Mouse (Mus musculus): ENCODE data around the gene Rcc1l. TPM values are rescaled to one million over a fixed set of nuclear protein-coding genes. Genes with fewer than 3 reads are reported as not detected.

Gene Rcc1l
- polyA plus RNA-seq (2015; fragmentation: Nextera tagmentation; extraction: Ambion mirVana), result 23.6 and 24.1 TPM in 2 replicates

- H3K36me3 ChIP-seq (ENCODE audit: control insufficient read depth, insufficient read depth), result no peaks in the 10 kb centered on the region
- peak within 1 kb of the TSS; percentile 87 for H3K4me3 ChIP-seq (replicated peaks; ENCODE audit: low read length)
- under 1% methylated on average over 72 of the region's 72 CpGs for WGBS
- H3K4me2 ChIP-seq (ENCODE audit: low read length), result peak within 1 kb of the TSS; percentile 86
- peak within 1 kb of the TSS; percentile 38 for H3K27ac ChIP-seq (ENCODE audit: low read length)
- no peaks in the 10 kb centered on the region for H3K27me3 ChIP-seq (replicated peaks; ENCODE audit: control insufficient read depth, insufficient read depth, low read length)
- peaks cover 12% of the 10 kb centered on the region for H3K4me1 ChIP-seq (replicated peaks; ENCODE audit: control insufficient read depth, insufficient read depth, low read length)
- ATAC-seq, result peak; percentile 92
- H3K9ac ChIP-seq (replicated peaks; ENCODE audit: low read depth, low read length), result peak within 1 kb of the TSS; percentile 61
- no peaks in the 10 kb centered on the region for H3K9me3 ChIP-seq (ENCODE audit: control insufficient read depth, low read length)
Observed at GRCm38 (mm10) chr5:134176169-134176881, at the start of gene Rcc1l. Rcc1l (minus strand) TSS chr5:134176774.

- Histone ChIP-seq H3K9me3 (ENCODE audit: control insufficient read depth, low read length) (no peaks in the 10 kb centered on the region), H3K4me3 (replicated peaks; ENCODE audit: low read length) (no peak overlapping the region), H3K27ac (ENCODE audit: low read length) (no peak overlapping the region), H3K4me2 (ENCODE audit: low read length) (no peak overlapping the region), H3K27me3 (replicated peaks; ENCODE audit: control insufficient read depth, insufficient read depth, low read length) (peaks cover 4% of the 10 kb centered on the region; the same call in 1 of the 2 replicates), H3K36me3 (ENCODE audit: control insufficient read depth, insufficient read depth) (no peaks in the 10 kb centered on the region), H3K9ac (replicated peaks; ENCODE audit: low read depth, low read length) (no peak overlapping the region), H3K4me1 (replicated peaks; ENCODE audit: control insufficient read depth, insufficient read depth, low read length) (peaks cover 5% of the 10 kb centered on the region; the same call in 1 of the 2 replicates)
- ATAC-seq, result no peak
- 82% methylated on average over 30 of the region's 30 CpGs for WGBS
Observed at GRCm38 (mm10) chr5:134225110-134225901, 48.7 kb upstream of the Rcc1l start.

GRCm38 (mm10) chr5:134221708-134222150, 45.2 kb upstream of the Rcc1l start:
- no peaks in the 10 kb centered on the region for H3K9me3 ChIP-seq (ENCODE audit: control insufficient read depth, low read length)
- H3K27ac ChIP-seq (ENCODE audit: low read length), result no peak overlapping the region
- peak overlapping the region; percentile 21 for H3K4me3 ChIP-seq (replicated peaks; ENCODE audit: low read length)
- no peak for ATAC-seq
- peak overlapping the region; percentile 44 for H3K4me2 ChIP-seq (ENCODE audit: low read length)
- H3K9ac ChIP-seq (replicated peaks; ENCODE audit: low read depth, low read length), result peak overlapping the region; percentile 25; the same call in 1 of the 2 replicates
- 3% methylated on average over 36 of the region's 36 CpGs for WGBS
- peaks cover 4% of the 10 kb centered on the region; the same call in 1 of the 2 replicates for H3K27me3 ChIP-seq (replicated peaks; ENCODE audit: control insufficient read depth, insufficient read depth, low read length)
- 0 out of 2 replicates have a peak, but pooled peaks cover 2% of the 10 kb centered on the region for H3K36me3 ChIP-seq (ENCODE audit: control insufficient read depth, insufficient read depth)
- H3K4me1 ChIP-seq (replicated peaks; ENCODE audit: control insufficient read depth, insufficient read depth, low read length), result peaks cover 5% of the 10 kb centered on the region; the same call in 1 of the 2 replicates

GRCm38 (mm10) chr5:134221278-134221677, 44.7 kb upstream of the Rcc1l start:
- WGBS, result 46% methylated on average over 4 of the region's 4 CpGs
- ATAC-seq, result no peak
- no peak overlapping the region for H3K27ac ChIP-seq (ENCODE audit: low read length)

GRCm38 (mm10) chr5:134217900-134218299, 41.3 kb upstream of the Rcc1l start:
- Histone ChIP-seq H3K27ac (ENCODE audit: low read length) (no peak overlapping the region), H3K4me3 (replicated peaks; ENCODE audit: low read length) (no peak overlapping the region), H3K4me2 (ENCODE audit: low read length) (no peak overlapping the region), H3K9me3 (ENCODE audit: control insufficient read depth, low read length) (no peaks in the 10 kb centered on the region), H3K36me3 (ENCODE audit: control insufficient read depth, insufficient read depth) (peaks cover 4% of the 10 kb centered on the region; the same call in 1 of the 2 replicates), H3K4me1 (replicated peaks; ENCODE audit: control insufficient read depth, insufficient read depth, low read length) (peaks cover 8% of the 10 kb centered on the region; the same call in 1 of the 2 replicates), H3K9ac (replicated peaks; ENCODE audit: low read depth, low read length) (no peak overlapping the region), H3K27me3 (replicated peaks; ENCODE audit: control insufficient read depth, insufficient read depth, low read length) (peaks cover 2% of the 10 kb centered on the region; the same call in 1 of the 2 replicates)
- 94% methylated on average over 7 of the region's 7 CpGs for WGBS
- no peak for ATAC-seq

More at GRCm38 (mm10) chr5:134221278-134221677, 44.7 kb upstream of the Rcc1l start:
- Histone ChIP-seq H3K9me3 (ENCODE audit: control insufficient read depth, low read length) (no peaks in the 10 kb centered on the region), H3K4me2 (ENCODE audit: low read length) (no peak overlapping the region; the same call in 1 of the 2 replicates), H3K4me3 (replicated peaks; ENCODE audit: low read length) (no peak overlapping the region), H3K4me1 (replicated peaks; ENCODE audit: control insufficient read depth, insufficient read depth, low read length) (peaks cover 5% of the 10 kb centered on the region; the same call in 1 of the 2 replicates), H3K27me3 (replicated peaks; ENCODE audit: control insufficient read depth, insufficient read depth, low read length) (peaks cover 4% of the 10 kb centered on the region; the same call in 1 of the 2 replicates), H3K9ac (replicated peaks; ENCODE audit: low read depth, low read length) (no peak overlapping the region), H3K36me3 (ENCODE audit: control insufficient read depth, insufficient read depth) (peaks cover 4% of the 10 kb centered on the region; the same call in 1 of the 2 replicates)

- Histone ChIP-seq H3K4me1 (replicated peaks; ENCODE audit: control insufficient read depth, insufficient read depth, low read length) (0 out of 2 replicates have a peak, but pooled peaks cover 3% of the 10 kb centered on the region), H3K4me2 (ENCODE audit: low read length) (no peak overlapping the region), H3K36me3 (ENCODE audit: control insufficient read depth, insufficient read depth) (peaks cover 6% of the 10 kb centered on the region; the same call in 1 of the 2 replicates), H3K9ac (replicated peaks; ENCODE audit: low read depth, low read length) (no peak overlapping the region), H3K9me3 (ENCODE audit: control insufficient read depth, low read length) (no peaks in the 10 kb centered on the region), H3K4me3 (replicated peaks; ENCODE audit: low read length) (no peak overlapping the region), H3K27ac (ENCODE audit: low read length) (no peak overlapping the region), H3K27me3 (replicated peaks; ENCODE audit: control insufficient read depth, insufficient read depth, low read length) (no peaks in the 10 kb centered on the region)
- ATAC-seq, result no peak; the same call in 1 of the 2 replicates
- 79% methylated on average over 11 of the region's 12 CpGs for WGBS
Observed at GRCm38 (mm10) chr5:134214021-134214806, 37.6 kb upstream of the Rcc1l start.

GRCm38 (mm10) chr5:134209931-134210554, 33.5 kb upstream of the Rcc1l start:
- H3K36me3 ChIP-seq (ENCODE audit: control insufficient read depth, insufficient read depth), result 0 out of 2 replicates have a peak, but pooled peaks cover 2% of the 10 kb centered on the region

GRCm38 (mm10) chr5:134206721-134207120, 30.1 kb upstream of the Rcc1l start:
- ATAC-seq, result no peak
- Histone ChIP-seq H3K9me3 (ENCODE audit: control insufficient read depth, low read length) (no peaks in the 10 kb centered on the region), H3K36me3 (ENCODE audit: control insufficient read depth, insufficient read depth) (0 out of 2 replicates have a peak, but pooled peaks cover 2% of the 10 kb centered on the region), H3K27me3 (replicated peaks; ENCODE audit: control insufficient read depth, insufficient read depth, low read length) (no peaks in the 10 kb centered on the region), H3K9ac (replicated peaks; ENCODE audit: low read depth, low read length) (no peak overlapping the region), H3K27ac (ENCODE audit: low read length) (no peak overlapping the region), H3K4me2 (ENCODE audit: low read length) (no peak overlapping the region), H3K4me1 (replicated peaks; ENCODE audit: control insufficient read depth, insufficient read depth, low read length) (no peaks in the 10 kb centered on the region), H3K4me3 (replicated peaks; ENCODE audit: low read length) (no peak overlapping the region)
- WGBS, result 81% methylated on average over 10 of the region's 10 CpGs

More at GRCm38 (mm10) chr5:134209931-134210554, 33.5 kb upstream of the Rcc1l start:
- ATAC-seq, result no peak
- H3K27me3 ChIP-seq (replicated peaks; ENCODE audit: control insufficient read depth, insufficient read depth, low read length), result no peaks in the 10 kb centered on the region
- no peaks in the 10 kb centered on the region for H3K9me3 ChIP-seq (ENCODE audit: control insufficient read depth, low read length)
- WGBS, result 86% methylated on average over 11 of the region's 11 CpGs
- no peak overlapping the region for H3K4me3 ChIP-seq (replicated peaks; ENCODE audit: low read length)
- no peak overlapping the region for H3K9ac ChIP-seq (replicated peaks; ENCODE audit: low read depth, low read length)
- H3K4me2 ChIP-seq (ENCODE audit: low read length), result no peak overlapping the region
- H3K4me1 ChIP-seq (replicated peaks; ENCODE audit: control insufficient read depth, insufficient read depth, low read length), result 0 out of 2 replicates have a peak, but pooled peaks cover 3% of the 10 kb centered on the region
- no peak overlapping the region for H3K27ac ChIP-seq (ENCODE audit: low read length)
